8 mouse cellular contexts compared by ENCODE assay signal in genomic region chr5:64703091-64703872, GRCm38 (mm10).
DNase-seq lines count a peak whose midpoint lies in the region; ATAC-seq and TF ChIP-seq lines count a peak whose summit lies in the region.

No protein-coding gene starts in this region.

- WGBS in midbrain, postnatal 0 days, result 39% methylated on average over 9 of the region's 9 CpGs

- H3K4me2 ChIP-seq in midbrain, postnatal 0 days (ENCODE audit: low read depth, low read length, poor library complexity, severe bottlenecking), result no peak overlapping the region

- peaks cover 8% of the 10 kb centered on the region; the same call in 1 of the 2 replicates for H3K4me1 ChIP-seq in midbrain, postnatal 0 days (ENCODE audit: insufficient read depth, low read length)

- no peak overlapping the region for H3K9ac ChIP-seq in midbrain, postnatal 0 days (replicated peaks; ENCODE audit: low read length, poor library complexity, severe bottlenecking)

- no peak for TF ChIP-seq CTCF in midbrain, postnatal 0 days (IDR thresholded peaks at IDR 0.05)

- H3K4me3 ChIP-seq in midbrain, postnatal 0 days (ENCODE audit: low read depth, low read length), result no peak overlapping the region

- H3K36me3 ChIP-seq in midbrain, postnatal 0 days (ENCODE audit: insufficient read depth, low read length), result no peaks in the 10 kb centered on the region

- peak; percentile 61 for ATAC-seq in midbrain, postnatal 0 days (ENCODE audit: low FRiP score)
- no peak for ATAC-seq in activated CD4-positive, CD25-positive, alpha-beta regulatory T cell, adult 4 months

- DNase-seq in brain, adult 2 months (ENCODE audit: low read depth, low spot score), result peak; percentile 96
- DNase-seq in embryo, embryonic 10 days (ENCODE audit: low spot score), result peak; percentile 61
- peak; percentile 22 to 34 for DNase-seq in gastrocnemius, postnatal 36 days
- peak; percentile 35 for DNase-seq in kidney, adult 18-20 months
- peak; percentile 39 to 40 for DNase-seq in left cerebral cortex, postnatal 36 days (ENCODE audit: low spot score in 2 of 2)
- peak; percentile 89 for DNase-seq in midbrain, postnatal 0 days (ENCODE audit: low spot score)
- DNase-seq in thymus, postnatal 0 days (ENCODE audit: low spot score), result no peak

- no peaks in the 10 kb centered on the region for H3K27me3 ChIP-seq in midbrain, postnatal 0 days (ENCODE audit: insufficient read depth, low read length)

- no peaks in the 10 kb centered on the region for H3K9me3 ChIP-seq in midbrain, postnatal 0 days (ENCODE audit: low read length)

- intact Hi-C loops in gastrocnemius, postnatal 36 days (cut with DNase I), result no loop called here
- intact Hi-C loops in left cerebral cortex, postnatal 36 days (cut with DNase I), result loop anchor here (5.0 to 10.0 kb wide), 2 partner anchors 99 to 318 kb away; partner anchors contain the start of gene Klf3

- H3K27ac ChIP-seq in midbrain, postnatal 0 days (ENCODE audit: low read depth, low read length), result peak overlapping the region; percentile 12; the same call in 1 of the 2 replicates
